Mouse (Mus musculus) limb, embryonic 14.5 days (tissue): ENCODE measurements around the gene Avp. TPM values are rescaled to one million over a fixed set of nuclear protein-coding genes. Genes with fewer than 3 reads are reported as not detected.
A peak's percentile ranks its signal among the peaks of the same experiment; 100 is the strongest.

Source experiments
- ATAC-seq: fragments of 200-750 bp; cut with Nextera tagmentation; 2 replicates; pipeline ENCODE4 v1.8.0; 2017; ENCODE audit warnings: low read depth, moderate number of reproducible peaks, moderate TSS enrichment; ENCODE audit not compliant: low FRiP score
- DNase-seq: peaks from one replicate; pipeline ENCODE4 v3.0.0-alpha.2; 2015; ENCODE audit warnings: low spot score
- H3K27ac ChIP-seq: fragments of 300-500 bp; sonication (generic); replicated peaks from 2 replicates; pipeline ENCODE4 v1.5.1; 2014; ENCODE audit warnings: low read depth, mild to moderate bottlenecking, low read length, moderate library complexity, mixed read lengths
- H3K27me3 ChIP-seq: fragments of 300-500 bp; sonication (generic); 2 replicates; pipeline ENCODE4 v1.6.1; 2014; ENCODE audit warnings: low read length, mixed read lengths; ENCODE audit not compliant: control insufficient read depth, insufficient read depth
- H3K36me3 ChIP-seq: fragments of 300-500 bp; sonication (generic); 2 replicates; pipeline ENCODE4 v1.6.1; 2014; ENCODE audit warnings: mild to moderate bottlenecking, low read length, moderate library complexity, mixed read lengths; ENCODE audit not compliant: control insufficient read depth, insufficient read depth
- H3K4me1 ChIP-seq: fragments of 300-500 bp; sonication (generic); 2 replicates; pipeline ENCODE4 v1.6.1; 2014; ENCODE audit warnings: antibody characterized with exemption, low read length, mixed read lengths; ENCODE audit not compliant: control insufficient read depth, insufficient read depth
- H3K4me2 ChIP-seq: fragments of 300-500 bp; sonication (generic); replicated peaks from 2 replicates; pipeline ENCODE4 v1.6.1; 2014; ENCODE audit warnings: low read depth, mild to moderate bottlenecking, low read length, moderate library complexity; ENCODE audit not compliant: severe bottlenecking
- H3K4me3 ChIP-seq: fragments of 300-500 bp; sonication (generic); replicated peaks from 2 replicates; pipeline ENCODE4 v1.5.1; 2014; ENCODE audit warnings: low read length
- H3K9ac ChIP-seq: fragments of 300-500 bp; sonication (generic); 2 replicates; pipeline ENCODE4 v1.6.1; 2014; ENCODE audit warnings: mild to moderate bottlenecking, low read depth, low read length, moderate library complexity; ENCODE audit not compliant: severe bottlenecking
- H3K9me3 ChIP-seq: fragments of 300-500 bp; sonication (generic); 2 replicates; pipeline ENCODE4 v1.6.1; 2016; ENCODE audit warnings: low read length; ENCODE audit not compliant: control insufficient read depth
- POLR2A ChIP-seq: fragments of 200-500 bp; IDR thresholded peaks from 2 replicates; pipeline ENCODE4 v1.8.0; 2012; ENCODE audit warnings: inconsistent platforms, mild to moderate bottlenecking, moderate library complexity, borderline replicate concordance; ENCODE audit not compliant: insufficient read depth, insufficient read length; ENCODE audit errors: extremely low read depth
- WGBS: fragments of 180-500 bp; shearing (Covaris S2); extraction: QIAGEN DNeasy Blood & Tissue Kit; methylation state at CpG from one replicate; pipeline ENCODE4 v1.1.7; 2014; 5-methylcytosine and 5-hydroxymethylcytosine counted together
- polyA plus RNA-seq, 2 experiments: library from polyadenylated mRNA; depleted of rRNA in 1 of 2; stranded (reverse) in 1 of 2; unstranded in 1 of 2; fragments of >200 nt; fragmentation: Nextera tagmentation in 1 of 2; extraction: Ambion mirVana in 1 of 2; gene quantifications; 2 replicates each; pipeline versions ENCODE4 v1.2.1 to v1.2.3; 2012 to 2014

The Avp gene
- polyA plus RNA-seq, 2 experiments, result 0.13 TPM; not detected in 1

DNA sequence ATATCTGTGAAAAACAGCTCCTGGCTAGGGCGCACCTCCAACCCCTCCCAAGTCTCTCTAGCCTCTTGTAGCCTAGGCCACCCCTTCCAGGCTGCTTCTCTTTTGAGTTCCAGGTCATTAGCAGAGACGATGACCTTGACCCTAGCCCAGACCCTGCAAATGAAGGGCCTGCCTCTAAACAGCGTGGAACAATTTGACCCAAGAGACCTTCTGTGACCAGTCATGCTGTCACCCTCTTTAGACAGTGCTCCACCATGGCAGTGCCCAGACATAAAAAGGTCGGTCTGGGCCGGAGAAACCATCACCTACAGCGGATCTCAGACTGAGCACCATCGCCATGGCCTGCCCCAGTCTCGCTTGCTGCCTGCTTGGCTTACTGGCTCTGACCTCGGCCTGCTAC is 6.5 kb downstream of the Avp start, which contains the start of gene Oxt:
Gene Oxt (plus strand): TSS at position 301 of the 400 bp plus-strand sequence.
- ATAC-seq (no peak), DNase-seq (no peak)
- Histone ChIP-seq H3K4me1 (peaks cover 6% of the 10 kb centered on the region; the same call in 1 of the 2 replicates), H3K4me2 (peak within 1 kb of the TSS; percentile 50), H3K4me3 (peak within 1 kb of the TSS; percentile 33), H3K27me3 (peaks cover 58% of the 10 kb centered on the region), H3K27ac (no peak within 1 kb of the TSS), H3K36me3 (no peaks in the 10 kb centered on the region), H3K9ac (peak within 1 kb of the TSS; percentile 25; the same call in 1 of the 2 replicates), H3K9me3 (no peaks in the 10 kb centered on the region)
- no peak for TF ChIP-seq POLR2A
- WGBS, result 46% methylated on average over 9 of the region's 9 CpGs

DNA sequence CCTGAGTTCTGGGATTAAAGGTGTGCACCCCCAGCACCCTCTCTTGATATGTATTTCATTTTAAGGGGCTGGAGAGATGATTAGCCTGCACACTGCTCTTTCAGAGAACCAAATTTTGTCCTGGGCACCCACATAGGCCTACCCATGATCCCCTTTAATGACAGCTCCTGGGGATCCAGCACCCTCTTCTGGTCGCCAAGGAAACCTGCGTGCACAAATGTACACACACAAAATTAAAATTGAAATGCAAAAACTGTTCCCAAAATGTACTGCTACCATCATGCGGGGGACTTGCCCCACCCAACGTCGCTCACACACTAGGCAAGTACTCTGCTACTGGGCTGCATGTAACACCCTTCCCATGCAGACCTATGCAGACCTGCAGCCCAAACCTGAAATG is 7.4 kb downstream of the Avp start:
- no peak overlapping the region for H3K9ac ChIP-seq
- H3K27me3 ChIP-seq, result peaks cover 49% of the 10 kb centered on the region
- no peak overlapping the region for H3K4me3 ChIP-seq
- H3K27ac ChIP-seq, result no peak overlapping the region
- no peaks in the 10 kb centered on the region for H3K4me1 ChIP-seq
- 77% methylated on average over 5 of the region's 5 CpGs for WGBS
- no peaks in the 10 kb centered on the region for H3K9me3 ChIP-seq
- no peaks in the 10 kb centered on the region for H3K36me3 ChIP-seq
- ATAC-seq, result no peak
- TF ChIP-seq POLR2A, result no peak
- no peak overlapping the region for H3K4me2 ChIP-seq
- no peak for DNase-seq

GRCm38 (mm10) chr2:130569926-130570325 is 12.4 kb downstream of the Avp start:
- H3K4me1 ChIP-seq, result peaks cover 3% of the 10 kb centered on the region
- no peak for TF ChIP-seq POLR2A
- H3K4me3 ChIP-seq, result no peak overlapping the region
- no peak overlapping the region for H3K27ac ChIP-seq
- ATAC-seq, result no peak
- no peaks in the 10 kb centered on the region for H3K9me3 ChIP-seq
- H3K36me3 ChIP-seq, result peaks cover 16% of the 10 kb centered on the region
- H3K9ac ChIP-seq, result no peak overlapping the region
- H3K4me2 ChIP-seq, result no peak overlapping the region
- no peak for DNase-seq
- H3K27me3 ChIP-seq, result peaks cover 3% of the 10 kb centered on the region; the same call in 1 of the 2 replicates

GRCm38 (mm10) chr2:130568921-130569320 is 13.4 kb downstream of the Avp start:
- H3K9me3 ChIP-seq, result no peaks in the 10 kb centered on the region
- no peak overlapping the region for H3K4me2 ChIP-seq
- H3K4me1 ChIP-seq, result peaks cover 10% of the 10 kb centered on the region
- ATAC-seq, result no peak
- no peak for DNase-seq
- 76% methylated on average over 4 of the region's 4 CpGs for WGBS
- H3K4me3 ChIP-seq, result no peak overlapping the region
- H3K9ac ChIP-seq, result no peak overlapping the region
- no peak overlapping the region for H3K27ac ChIP-seq
- no peaks in the 10 kb centered on the region for H3K27me3 ChIP-seq
- TF ChIP-seq POLR2A, result no peak
- peaks cover 16% of the 10 kb centered on the region for H3K36me3 ChIP-seq

DNA sequence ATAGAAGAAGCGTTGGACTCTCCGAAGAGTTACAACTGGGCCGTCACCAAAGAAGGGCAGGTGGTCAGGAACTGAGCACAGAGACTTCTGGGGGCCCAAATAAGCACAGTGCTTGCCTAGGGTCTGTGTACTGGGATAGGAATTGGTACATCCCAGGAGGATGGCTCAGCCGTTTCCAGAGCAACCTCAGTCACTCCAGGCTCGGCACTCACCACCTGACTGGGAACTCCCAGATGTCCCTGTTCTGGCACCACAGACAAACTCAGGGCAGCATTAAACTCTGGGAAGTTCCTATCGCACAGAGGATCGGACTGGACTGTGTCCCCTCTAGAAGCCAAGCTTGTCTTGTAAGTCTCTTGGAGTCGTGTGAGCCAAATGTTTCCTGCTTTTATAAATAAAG is 17.4 kb downstream of the Avp start:
- no peak for DNase-seq
- Histone ChIP-seq H3K9me3 (no peaks in the 10 kb centered on the region), H3K4me3 (no peak overlapping the region), H3K36me3 (peaks cover 16% of the 10 kb centered on the region), H3K4me2 (peak overlapping the region; percentile 55; the same call in 1 of the 2 replicates), H3K27ac (no peak overlapping the region), H3K9ac (peak overlapping the region; percentile 86; the same call in 1 of the 2 replicates), H3K4me1 (peaks cover 14% of the 10 kb centered on the region), H3K27me3 (no peaks in the 10 kb centered on the region)
- no peak for ATAC-seq
- 69% methylated on average over 8 of the region's 8 CpGs for WGBS
- no peak for TF ChIP-seq POLR2A

DNA sequence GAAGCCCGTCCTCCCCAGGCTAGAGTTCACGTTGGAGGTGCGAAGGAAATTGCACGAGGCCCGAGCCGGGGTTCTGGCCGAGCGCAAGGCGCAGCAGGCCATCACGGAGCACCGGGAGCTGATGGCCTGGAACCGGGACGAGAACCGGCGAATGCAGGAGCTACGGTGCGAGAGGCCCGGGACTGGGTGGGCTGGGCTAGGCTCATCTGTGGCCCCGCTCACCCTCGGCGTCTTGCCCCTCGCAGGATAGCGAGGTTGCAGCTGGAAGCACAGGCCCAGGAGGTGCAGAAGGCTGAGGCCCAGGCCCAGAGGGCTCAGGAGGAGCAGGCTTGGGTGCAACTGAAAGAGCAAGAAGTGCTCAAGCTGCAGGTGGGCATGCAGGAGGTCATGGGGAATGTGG is 18.3 kb downstream of the Avp start:
- no peak for TF ChIP-seq POLR2A
- DNase-seq (no peak), ATAC-seq (no peak)
- Histone ChIP-seq H3K4me3 (peak overlapping the region; percentile 90), H3K27me3 (no peaks in the 10 kb centered on the region), H3K27ac (no peak overlapping the region), H3K4me1 (peaks cover 14% of the 10 kb centered on the region), H3K9me3 (no peaks in the 10 kb centered on the region), H3K4me2 (peak overlapping the region; percentile 55), H3K36me3 (peaks cover 16% of the 10 kb centered on the region), H3K9ac (peak overlapping the region; percentile 86)
- WGBS, result 5% methylated on average over 23 of the region's 23 CpGs
